Comparison of ENCODE assay signal across 23 mouse cellular contexts in genomic region chr1:91169157-91169556, GRCm38 (mm10). TPM values are rescaled to one million over a fixed set of nuclear protein-coding genes. Genes with fewer than 3 reads are reported as not detected.
A peak's percentile ranks its signal among the peaks of the same experiment; 100 is the strongest.
DNase-seq lines count a peak whose midpoint lies in the region; ATAC-seq and TF ChIP-seq lines count a peak whose summit lies in the region.
"Had no signal": no experiment of that assay in that cellular context is flagged by ENCODE, and none has a peak within 500 bp of the region (broad histone marks: within the 10 kb centered on the region; RNA-seq: fewer than 3 reads in every experiment).

No protein-coding gene starts in this region.

- H3K27ac ChIP-seq in heart, embryonic 10.5 days = no peak overlapping the region
- H3K27ac ChIP-seq in liver, postnatal 0 days (ENCODE audit: low read depth) = no peak overlapping the region
- no peak overlapping the region for H3K27ac ChIP-seq in limb, embryonic 10.5 days
- H3K27ac ChIP-seq: embryonic facial prominence, embryonic 10.5 days; embryonic facial prominence, embryonic 12.5 days; forebrain, embryonic 13.5 days; forebrain, embryonic 15.5 days had no signal

- H3K4me3 ChIP-seq in heart, embryonic 10.5 days = no peak overlapping the region
- no peak overlapping the region for H3K4me3 ChIP-seq in liver, postnatal 0 days (ENCODE audit: low read depth, low read length)
- no peak overlapping the region for H3K4me3 ChIP-seq in limb, embryonic 10.5 days
- H3K4me3 ChIP-seq: embryonic facial prominence, embryonic 10.5 days; embryonic facial prominence, embryonic 12.5 days; forebrain, embryonic 13.5 days; forebrain, embryonic 15.5 days had no signal

- no peak overlapping the region for H3K4me2 ChIP-seq in liver, postnatal 0 days (ENCODE audit: low read depth, low read length)
- H3K4me2 ChIP-seq: embryonic facial prominence, embryonic 12.5 days; forebrain, embryonic 13.5 days; forebrain, embryonic 15.5 days had no signal

- ATAC-seq in liver, postnatal 0 days = no peak
- ATAC-seq: activated CD4-positive, CD25-positive, alpha-beta regulatory T cell, adult 4 months; CD4-positive, CD25-positive, alpha-beta regulatory T cell, adult 4 months; forebrain, embryonic 13.5 days; forebrain, embryonic 15.5 days; Patski had no signal

- 0 out of 2 replicates have a peak, but pooled peaks cover 5% of the 10 kb centered on the region for H3K36me3 ChIP-seq in heart, embryonic 10.5 days
- no peaks in the 10 kb centered on the region for H3K36me3 ChIP-seq in liver, postnatal 0 days (replicated peaks; ENCODE audit: insufficient read depth, low read length)
- H3K36me3 ChIP-seq in limb, embryonic 10.5 days = no peaks in the 10 kb centered on the region
- H3K36me3 ChIP-seq: embryonic facial prominence, embryonic 10.5 days; embryonic facial prominence, embryonic 12.5 days; forebrain, embryonic 15.5 days; G1E had no signal

- H3K4me1 ChIP-seq in heart, embryonic 10.5 days = peaks cover 14% of the 10 kb centered on the region
- H3K4me1 ChIP-seq in liver, postnatal 0 days (ENCODE audit: insufficient read depth) = no peaks in the 10 kb centered on the region
- no peaks in the 10 kb centered on the region for H3K4me1 ChIP-seq in limb, embryonic 10.5 days
- H3K4me1 ChIP-seq: embryonic facial prominence, embryonic 10.5 days; embryonic facial prominence, embryonic 12.5 days; forebrain, embryonic 13.5 days; forebrain, embryonic 15.5 days had no signal

- no peaks in the 10 kb centered on the region for H3K9me3 ChIP-seq in heart, embryonic 10.5 days
- no peaks in the 10 kb centered on the region for H3K9me3 ChIP-seq in liver, postnatal 0 days (ENCODE audit: low read length)
- no peaks in the 10 kb centered on the region for H3K9me3 ChIP-seq in limb, embryonic 10.5 days (replicated peaks)
- H3K9me3 ChIP-seq: embryonic facial prominence, embryonic 10.5 days; embryonic facial prominence, embryonic 12.5 days; forebrain, embryonic 13.5 days; forebrain, embryonic 15.5 days; G1E had no signal

- 0 out of 2 replicates have a peak, but pooled peaks have one; percentile 17 for TF ChIP-seq EP300 in liver, postnatal 0 days (IDR thresholded peaks at IDR 0.05; ENCODE audit: low read depth)

- DNase-seq in heart, adult 11 months = peak; percentile 50
- DNase-seq in heart, embryonic 10.5 days (ENCODE audit: low spot score) = no peak
- DNase-seq in liver, postnatal 0 days = no peak
- DNase-seq in liver = no peak
- no peak for DNase-seq in limb, embryonic 10.5 days (ENCODE audit: low spot score)
- DNase-seq: adrenal gland, adult 8-10 months; adrenal gland, postnatal 14 days; adrenal gland, postnatal 36 days; B cell, adult 2 months; cerebellum, adult 11-12 months; cerebellum, adult 2 months; cerebellum, adult 9-10 months; cerebellum, postnatal 10 days; cerebellum, postnatal 25 days had no signal

- TF ChIP-seq CTCF in liver, postnatal 0 days (IDR thresholded peaks at IDR 0.05; ENCODE audit: low read depth) = no peak

- no peaks in the 10 kb centered on the region for H3K27me3 ChIP-seq in heart, embryonic 10.5 days (ENCODE audit: insufficient read depth, poor library complexity, severe bottlenecking)
- H3K27me3 ChIP-seq in liver, postnatal 0 days (ENCODE audit: insufficient read depth, low read length) = no peaks in the 10 kb centered on the region
- no peaks in the 10 kb centered on the region for H3K27me3 ChIP-seq in limb, embryonic 10.5 days (ENCODE audit: low read depth, poor library complexity, severe bottlenecking)
- H3K27me3 ChIP-seq: CH12.LX; embryonic facial prominence, embryonic 12.5 days; forebrain, embryonic 13.5 days; forebrain, embryonic 15.5 days; Patski had no signal

- WGBS in heart, embryonic 10.5 days = 52% methylated on average over 4 of the region's 4 CpGs
- 53% methylated on average over 4 of the region's 4 CpGs for WGBS in liver, postnatal 0 days (ENCODE audit: insufficient replicate concordance)
- WGBS in limb, embryonic 10.5 days = 88% methylated on average over 4 of the region's 4 CpGs

- H3K9ac ChIP-seq in liver, postnatal 0 days (replicated peaks) = no peak overlapping the region
- H3K9ac ChIP-seq: embryonic facial prominence, embryonic 12.5 days; forebrain, embryonic 13.5 days; forebrain, embryonic 15.5 days had no signal

RNA-seq across cellular contexts. Expression of gene Ramp1, which starts 10.5 kb away (rescaled TPM):
- polyA plus RNA-seq in heart, embryonic 10.5 days (2016; fragmentation: Nextera tagmentation; extraction: Ambion mirVana) = 16.8 and 24.9 TPM in 2 replicates
- 9.6 and 10.6 TPM in 2 replicates for polyA plus RNA-seq in liver, postnatal 0 days (2015; fragmentation: Nextera tagmentation; extraction: Ambion mirVana)
- polyA plus RNA-seq in limb, embryonic 10.5 days (2016; fragmentation: Nextera tagmentation; extraction: Ambion mirVana) = 0.16 and 0.23 TPM in 2 replicates
- polyA plus RNA-seq: Patski had no signal

RNA-seq across cellular contexts. Expression of gene Rbm44, which starts 24.3 kb away (rescaled TPM):
- polyA plus RNA-seq in heart, embryonic 10.5 days (2016; fragmentation: Nextera tagmentation; extraction: Ambion mirVana) = 1.3 and 2.9 TPM in 2 replicates
- polyA plus RNA-seq in liver, postnatal 0 days (2015; fragmentation: Nextera tagmentation; extraction: Ambion mirVana) = 0.32 and 0.87 TPM in 2 replicates
- 0.53 and 0.68 TPM in 2 replicates for polyA plus RNA-seq in limb, embryonic 10.5 days (2016; fragmentation: Nextera tagmentation; extraction: Ambion mirVana)
- polyA plus RNA-seq: G1E had no signal
